Mouse (Mus musculus) granulocyte monocyte progenitor cell, adult 5-6 weeks (primary cell): ENCODE measurements around the gene Spon1. TPM values are rescaled to one million over a fixed set of nuclear protein-coding genes. Genes with fewer than 3 reads are reported as not detected.

Source experiments
- ATAC-seq: replicated peaks from 2 replicates; pipeline ENCODE4 v1.8.0; 2016; ENCODE audit warnings: mild to moderate bottlenecking, moderate TSS enrichment, inconsistent platforms; ENCODE audit not compliant: poor library complexity, severe bottlenecking
- total RNA-seq, 2 experiments: library from RNA; stranded (forward) in 1 of 2; stranded (reverse) in 1 of 2; fragments of 200-712, 200-1000 nt in 1 of 2; fragments of >200 nt in 1 of 2; fragmentation: Nextera tagmentation in 1 of 2; gene quantifications; 2 replicates each; pipeline ENCODE4 v1.2.3; 2014 to 2017

Gene Spon1
- total RNA-seq, 2 experiments from 2014 or later, result not detected

- no peak for ATAC-seq
These were observed 308.8 kb downstream of the Spon1 start for GRCm38 (mm10) chr7:114074595-114074994.

- ATAC-seq, result peak; percentile 67
These were observed 313.5 kb downstream of the Spon1 start for GRCm38 (mm10) chr7:114079343-114079742.

- ATAC-seq, result no peak
These were observed 314.5 kb downstream of the Spon1 start for GRCm38 (mm10) chr7:114080250-114080649.

GRCm38 (mm10) chr7:114081633-114082420 is 316.0 kb downstream of the Spon1 start:
- ATAC-seq, result no peak

- ATAC-seq, result no peak
These were observed 317.3 kb downstream of the Spon1 start for GRCm38 (mm10) chr7:114083088-114083487.

- no peak for ATAC-seq
These were observed 318.0 kb downstream of the Spon1 start for GRCm38 (mm10) chr7:114083760-114084159.

- no peak for ATAC-seq
These were observed 320.4 kb downstream of the Spon1 start for GRCm38 (mm10) chr7:114086021-114086710.

- no peak for ATAC-seq
These were observed 321.5 kb downstream of the Spon1 start for GRCm38 (mm10) chr7:114087341-114087740.

- no peak for ATAC-seq
These were observed 322.2 kb downstream of the Spon1 start for GRCm38 (mm10) chr7:114087986-114088385.

- no peak for ATAC-seq
These were observed 323.1 kb downstream of the Spon1 start for GRCm38 (mm10) chr7:114088918-114089317.

GRCm38 (mm10) chr7:114090231-114090630 is 324.4 kb downstream of the Spon1 start:
- ATAC-seq, result no peak

GRCm38 (mm10) chr7:114090892-114091545 is 325.2 kb downstream of the Spon1 start:
- no peak for ATAC-seq
